ENCODE assay signal across 18 mouse cellular contexts in genomic region chr4:123552689-123553088, GRCm38 (mm10).
DNase-seq lines count a peak whose midpoint lies in the region; ATAC-seq and TF ChIP-seq lines count a peak whose summit lies in the region.
"Had no signal": no experiment of that assay in that cellular context is flagged by ENCODE, and none has a peak within 500 bp of the region (broad histone marks: within the 10 kb centered on the region; RNA-seq: fewer than 3 reads in every experiment).

No protein-coding gene starts in this region.

- no peak for TF ChIP-seq CTCF in stomach, postnatal 0 days (IDR thresholded peaks at IDR 0.05; ENCODE audit: low read depth)

- WGBS in heart, embryonic 11.5 days (ENCODE audit: insufficient replicate concordance), result 6% methylated on average over 3 of the region's 3 CpGs
- WGBS in stomach, embryonic 14.5 days, result 31% methylated on average over 3 of the region's 3 CpGs
- WGBS in stomach, postnatal 0 days, result 30% methylated on average over 3 of the region's 3 CpGs
- WGBS in liver, embryonic 12.5 days (ENCODE audit: insufficient replicate concordance), result 45% methylated on average over 3 of the region's 3 CpGs

- H3K27ac ChIP-seq in heart, embryonic 11.5 days (ENCODE audit: low read depth, low read length), result peak overlapping the region; percentile 38
- no peak overlapping the region for H3K27ac ChIP-seq in stomach, embryonic 14.5 days (ENCODE audit: low read length)
- H3K27ac ChIP-seq in stomach, postnatal 0 days (replicated peaks), result no peak overlapping the region
- no peak overlapping the region for H3K27ac ChIP-seq in liver, embryonic 12.5 days
- H3K27ac ChIP-seq: embryonic facial prominence, embryonic 12.5 days; hindbrain, postnatal 0 days; lung, embryonic 15.5 days; neural tube, embryonic 13.5 days had no signal

- no peak for DNase-seq in heart, postnatal 10 days
- DNase-seq in stomach, postnatal 0 days (ENCODE audit: low spot score), result no peak
- DNase-seq in left cerebral cortex, adult 18-20 months (ENCODE audit: low spot score in 2 of 2), result no peak
- no peak for DNase-seq in kidney, adult 8-10 months
- no peak for DNase-seq in frontal cortex, postnatal 14 days (ENCODE audit: low spot score in 2 of 2)
- DNase-seq: cerebellum, postnatal 14 days; kidney, adult 11 months; kidney, postnatal 14 days; right cerebral cortex, postnatal 14 days; thymus, postnatal 14 days had no signal

- no peak overlapping the region for H3K9ac ChIP-seq in heart, embryonic 11.5 days (ENCODE audit: low read depth, low read length)
- 0 out of 2 replicates have a peak overlapping the region, but pooled peaks have one; percentile 10 for H3K9ac ChIP-seq in stomach, embryonic 14.5 days (replicated peaks; ENCODE audit: low read depth, low read length)
- H3K9ac ChIP-seq in stomach, postnatal 0 days (ENCODE audit: low read length), result no peak overlapping the region
- H3K9ac ChIP-seq in liver, embryonic 12.5 days, result no peak overlapping the region
- H3K9ac ChIP-seq: embryonic facial prominence, embryonic 12.5 days; lung, embryonic 15.5 days; neural tube, embryonic 13.5 days had no signal

- TF ChIP-seq EP300 in stomach, postnatal 0 days (optimal IDR thresholded peaks at IDR 0.05), result no peak

- no peaks in the 10 kb centered on the region for H3K36me3 ChIP-seq in heart, embryonic 11.5 days (ENCODE audit: control insufficient read depth, insufficient read depth, low read length)
- H3K36me3 ChIP-seq in stomach, embryonic 14.5 days (ENCODE audit: control insufficient read depth, insufficient read depth, low read length), result no peaks in the 10 kb centered on the region
- 0 out of 2 replicates have a peak, but pooled peaks cover 3% of the 10 kb centered on the region for H3K36me3 ChIP-seq in stomach, postnatal 0 days (ENCODE audit: control insufficient read depth, insufficient read depth, low read length)
- no peaks in the 10 kb centered on the region for H3K36me3 ChIP-seq in liver, embryonic 12.5 days
- H3K36me3 ChIP-seq: embryonic facial prominence, embryonic 12.5 days had no signal

- intact Hi-C loops in heart, postnatal 10 days (cut with DNase I), result no loop called here

- H3K27me3 ChIP-seq in heart, embryonic 11.5 days (ENCODE audit: control insufficient read depth, insufficient read depth, low read length), result no peaks in the 10 kb centered on the region
- no peaks in the 10 kb centered on the region for H3K27me3 ChIP-seq in stomach, embryonic 14.5 days (ENCODE audit: control insufficient read depth, insufficient read depth, low read length)
- H3K27me3 ChIP-seq in stomach, postnatal 0 days (ENCODE audit: control insufficient read depth, insufficient read depth, low read length), result no peaks in the 10 kb centered on the region
- H3K27me3 ChIP-seq in liver, embryonic 12.5 days (replicated peaks), result no peaks in the 10 kb centered on the region
- H3K27me3 ChIP-seq: embryonic facial prominence, embryonic 12.5 days; lung, embryonic 15.5 days; neural tube, embryonic 13.5 days had no signal

- peak overlapping the region; percentile 35 for H3K4me2 ChIP-seq in heart, embryonic 11.5 days
- H3K4me2 ChIP-seq in stomach, embryonic 14.5 days (replicated peaks; ENCODE audit: low read depth, low read length), result no peak overlapping the region
- H3K4me2 ChIP-seq in stomach, postnatal 0 days (replicated peaks; ENCODE audit: low read depth), result no peak overlapping the region
- H3K4me2 ChIP-seq in liver, embryonic 12.5 days, result no peak overlapping the region
- H3K4me2 ChIP-seq: embryonic facial prominence, embryonic 12.5 days; lung, embryonic 15.5 days; neural tube, embryonic 13.5 days had no signal

- no peaks in the 10 kb centered on the region for H3K9me3 ChIP-seq in heart, embryonic 11.5 days (replicated peaks; ENCODE audit: control insufficient read depth, low read length)
- no peaks in the 10 kb centered on the region for H3K9me3 ChIP-seq in stomach, embryonic 14.5 days (ENCODE audit: control insufficient read depth, low read depth, low read length)
- H3K9me3 ChIP-seq in stomach, postnatal 0 days (ENCODE audit: control insufficient read depth, low read length), result no peaks in the 10 kb centered on the region
- H3K9me3 ChIP-seq in liver, embryonic 12.5 days (replicated peaks), result no peaks in the 10 kb centered on the region
- H3K9me3 ChIP-seq: embryonic facial prominence, embryonic 12.5 days; lung, embryonic 15.5 days; neural tube, embryonic 13.5 days had no signal

- ATAC-seq in heart, embryonic 11.5 days (replicated peaks; ENCODE audit: insufficient number of reproducible peaks, low FRiP score, low TSS enrichment), result peak; percentile 57; the same call in 1 of the 2 replicates
- ATAC-seq in stomach, embryonic 14.5 days (ENCODE audit: insufficient number of reproducible peaks, insufficient read depth, low FRiP score, low read depth), result no peak
- ATAC-seq in stomach, postnatal 0 days (ENCODE audit: low FRiP score, low TSS enrichment), result no peak
- ATAC-seq in liver, embryonic 12.5 days, result peak; percentile 62
- ATAC-seq: forebrain, embryonic 16.5 days; hindbrain, postnatal 0 days had no signal

- H3K4me3 ChIP-seq in heart, embryonic 11.5 days (ENCODE audit: low read depth, low read length), result no peak overlapping the region
- no peak overlapping the region for H3K4me3 ChIP-seq in stomach, embryonic 14.5 days (ENCODE audit: low read depth, low read length)
- H3K4me3 ChIP-seq in stomach, postnatal 0 days (ENCODE audit: low read depth, low read length), result no peak overlapping the region
- no peak overlapping the region for H3K4me3 ChIP-seq in liver, embryonic 12.5 days
- H3K4me3 ChIP-seq: embryonic facial prominence, embryonic 12.5 days; lung, embryonic 15.5 days; neural tube, embryonic 13.5 days had no signal

- peaks cover 35% of the 10 kb centered on the region for H3K4me1 ChIP-seq in heart, embryonic 11.5 days (ENCODE audit: control insufficient read depth, insufficient read depth, low read length)
- H3K4me1 ChIP-seq in stomach, embryonic 14.5 days (ENCODE audit: control insufficient read depth, insufficient read depth, low read length), result no peaks in the 10 kb centered on the region
- no peaks in the 10 kb centered on the region; the same call in 1 of the 2 replicates for H3K4me1 ChIP-seq in stomach, postnatal 0 days (replicated peaks; ENCODE audit: control insufficient read depth, insufficient read depth)
- H3K4me1 ChIP-seq in liver, embryonic 12.5 days, result peaks cover 31% of the 10 kb centered on the region

Comparison
In these comparisons a context has a peak if more than half of its experiments do, and no peak if none do; other contexts are left out.
1. ATAC-seq: peak in heart, embryonic 11.5 days (single experiment) and liver, embryonic 12.5 days (single experiment); none in stomach, embryonic 14.5 days (single experiment) and stomach, postnatal 0 days (single experiment).